Mouse (Mus musculus): ENCODE measurements at regions not wholly inside any gene's neighbourhood (a gene's known extent, or its start where the extent isn't known, plus 50 kb on each side); places are given as distances from the start of the nearest gene placed in this dataset.
"Not testable (repeated sequence)": the region's sequence is repeated elsewhere in the genome, so short reads cannot be mapped to it uniquely, and the experiment has no call there.

- in situ Hi-C loops (cut with MboI, MseI), result no loop called here
These were observed 567.3 kb downstream of the Cntn3 start for GRCm38 (mm10) chr6:102005627-102006026.

- in situ Hi-C loops (cut with MboI, MseI), result no loop called here
These were observed 574.7 kb downstream of the Cntn3 start for GRCm38 (mm10) chr6:101998181-101998580.

GRCm38 (mm10) chr6:101997629-101998028, 575.3 kb downstream of the Cntn3 start:
- in situ Hi-C loops (cut with MboI, MseI), result no loop called here

GRCm38 (mm10) chr6:101992815-101993214, 580.1 kb downstream of the Cntn3 start:
- in situ Hi-C loops (cut with MboI, MseI), result no loop called here

- in situ Hi-C loops (cut with MboI, MseI), result no loop called here
These were observed 591.2 kb downstream of the Cntn3 start for GRCm38 (mm10) chr6:101981656-101982055.

- in situ Hi-C loops (cut with MboI, MseI), result no loop called here
These were observed 593.7 kb downstream of the Cntn3 start for GRCm38 (mm10) chr6:101979213-101979612.

- in situ Hi-C loops (cut with MboI, MseI), result no loop called here
These were observed 587.2 kb upstream of the Pdzrn3 start for GRCm38 (mm10) chr6:101964941-101965340.

- in situ Hi-C loops (cut with MboI, MseI), result not testable (repeated sequence)
These were observed 583.8 kb upstream of the Pdzrn3 start for GRCm38 (mm10) chr6:101961476-101961875.

GRCm38 (mm10) chr6:101949681-101950080, 572.0 kb upstream of the Pdzrn3 start:
- in situ Hi-C loops (cut with MboI, MseI), result no loop called here

GRCm38 (mm10) chr6:101948950-101949349, 571.3 kb upstream of the Pdzrn3 start:
- in situ Hi-C loops (cut with MboI, MseI), result no loop called here

GRCm38 (mm10) chr6:101940266-101940866, 562.7 kb upstream of the Pdzrn3 start:
- in situ Hi-C loops (cut with MboI, MseI), result no loop called here

GRCm38 (mm10) chr6:101938393-101938985, 560.8 kb upstream of the Pdzrn3 start:
- in situ Hi-C loops (cut with MboI, MseI), result no loop called here

- in situ Hi-C loops (cut with MboI, MseI), result no loop called here
These were observed 560.0 kb upstream of the Pdzrn3 start for GRCm38 (mm10) chr6:101937467-101938392.

GRCm38 (mm10) chr6:101931768-101932167, 554.1 kb upstream of the Pdzrn3 start:
- in situ Hi-C loops (cut with MboI, MseI), result no loop called here

GRCm38 (mm10) chr6:101921686-101922085, 544.0 kb upstream of the Pdzrn3 start:
- in situ Hi-C loops (cut with MboI, MseI), result no loop called here

- in situ Hi-C loops (cut with MboI, MseI), result no loop called here
These were observed 543.5 kb upstream of the Pdzrn3 start for GRCm38 (mm10) chr6:101921186-101921585.

GRCm38 (mm10) chr6:101918914-101919313, 541.2 kb upstream of the Pdzrn3 start:
- in situ Hi-C loops (cut with MboI, MseI), result loop anchor here in 1 of 2 experiments (5.0 kb wide), 1 partner anchor 98 kb away; no protein-coding TSS in a partner anchor

GRCm38 (mm10) chr6:101905029-101905342, 527.3 kb upstream of the Pdzrn3 start:
- in situ Hi-C loops (cut with MboI, MseI), result no loop called here

GRCm38 (mm10) chr6:101904234-101905028, 526.7 kb upstream of the Pdzrn3 start:
- in situ Hi-C loops (cut with MboI, MseI), result no loop called here

GRCm38 (mm10) chr6:101902276-101902675, 524.6 kb upstream of the Pdzrn3 start:
- in situ Hi-C loops (cut with MboI, MseI), result no loop called here

- in situ Hi-C loops (cut with MboI, MseI), result no loop called here
These were observed 520.8 kb upstream of the Pdzrn3 start for GRCm38 (mm10) chr6:101898544-101898943.

GRCm38 (mm10) chr6:101890655-101891054, 513.0 kb upstream of the Pdzrn3 start:
- in situ Hi-C loops (cut with MboI, MseI), result no loop called here
